ENCODE assay signal across 1 mouse cellular context in genomic region chr7:122600856-122601255, GRCm38 (mm10).
TF ChIP-seq lines count a peak whose summit lies in the region.

No protein-coding gene starts in this region.

TF ChIP-seq in CH12.LX, 34 proteins besides CTCF, POLR2A, EP300 and RAD21 (continued from another document):
- no peak for TF ChIP-seq HCFC1 (IDR thresholded peaks at IDR 0.05; ENCODE audit: low read depth, low read length)
- TF ChIP-seq USF2 (conservative IDR thresholded peaks at IDR 0.05; ENCODE audit: low read depth, low read length) = no peak
- TF ChIP-seq UBTF (IDR thresholded peaks at IDR 0.05; ENCODE audit: low read depth, low read length) = no peak
- TF ChIP-seq USF1 (IDR thresholded peaks at IDR 0.05; ENCODE audit: low read depth, low read length) = no peak
- TF ChIP-seq POLR2AphosphoS2 (IDR thresholded peaks at IDR 0.05; ENCODE audit: low read depth, low read length) = no peak
- TF ChIP-seq JUND (conservative IDR thresholded peaks at IDR 0.05; ENCODE audit: low read depth, low read length) = no peak
- no peak for TF ChIP-seq CHD1 (IDR thresholded peaks at IDR 0.05; ENCODE audit: low read depth, low read length)
- TF ChIP-seq MYC (IDR thresholded peaks at IDR 0.05; ENCODE audit: low read depth, low read length) = no peak
- TF ChIP-seq GABPA (IDR thresholded peaks at IDR 0.05; ENCODE audit: insufficient replicate concordance, low read depth, low read length) = no peak
TF ChIP-seq in CH12.LX: peak in this region for 0.
